Mouse (Mus musculus) forebrain, embryonic 14.5 days (tissue): Measurements from ENCODE around the gene Ssr1. TPM values are rescaled to one million over a fixed set of nuclear protein-coding genes. Genes with fewer than 3 reads are reported as not detected.

Experiments used
- ATAC-seq: fragments of 200-750 bp; cut with Nextera tagmentation; 2 replicates; pipeline ENCODE4 v1.8.0; 2017; ENCODE audit warnings: mild to moderate bottlenecking, moderate library complexity
- DNase-seq: peaks from one replicate; pipeline ENCODE4 v3.0.0-alpha.2; 2015; ENCODE audit warnings: low spot score
- H3K27ac ChIP-seq: fragments of 300-500 bp; sonication (generic); 2 replicates; pipeline ENCODE4 v1.5.1; 2014; ENCODE audit warnings: low read depth, mild to moderate bottlenecking, control low read depth, low read length, moderate library complexity
- H3K27me3 ChIP-seq: fragments of 300-500 bp; sonication (generic); replicated peaks from 2 replicates; pipeline ENCODE4 v1.6.1; 2014; ENCODE audit warnings: low read length, control low read depth, mixed read lengths; ENCODE audit not compliant: control insufficient read depth, insufficient read depth
- H3K36me3 ChIP-seq: fragments of 300-500 bp; sonication (generic); 2 replicates; pipeline ENCODE4 v1.6.1; 2014; ENCODE audit warnings: low read length, control low read depth; ENCODE audit not compliant: control insufficient read depth, insufficient read depth
- H3K4me1 ChIP-seq: fragments of 300-500 bp; sonication (generic); 2 replicates; pipeline ENCODE4 v1.6.1; 2014; ENCODE audit warnings: antibody characterized with exemption, low read length, control low read depth; ENCODE audit not compliant: control insufficient read depth, insufficient read depth
- H3K4me2 ChIP-seq: fragments of 300-500 bp; sonication (generic); 2 replicates; pipeline ENCODE4 v1.6.1; 2014; ENCODE audit warnings: mild to moderate bottlenecking, control low read depth, low read length
- H3K4me3 ChIP-seq: fragments of 300-500 bp; sonication (generic); 2 replicates; pipeline ENCODE4 v1.5.1; 2014; ENCODE audit warnings: low read depth, low read length, control low read depth
- H3K9ac ChIP-seq: fragments of 300-500 bp; sonication (generic); 2 replicates; pipeline ENCODE4 v1.6.1; 2014; ENCODE audit warnings: mild to moderate bottlenecking, low read length, control low read depth, moderate library complexity
- H3K9me3 ChIP-seq: fragments of 300-500 bp; sonication (generic); replicated peaks from 2 replicates; pipeline ENCODE4 v1.6.1; 2016; ENCODE audit warnings: low read length, control low read depth, mixed read lengths; ENCODE audit not compliant: control insufficient read depth
- whole genome bisulfite sequencing: fragments of 180-500 bp; shearing (Covaris S2); extraction: QIAGEN DNeasy Blood & Tissue Kit; methylation state at CpG from one replicate; pipeline ENCODE4 v1.1.7; 2014; 5-methylcytosine and 5-hydroxymethylcytosine counted together
- polyA plus RNA-seq: library from polyadenylated mRNA; unstranded; fragments of >200 nt; fragmentation: Nextera tagmentation; extraction: Ambion mirVana; gene quantifications from 2 replicates; pipeline ENCODE4 v1.2.1, GENCODE M21; 2014

Gene Ssr1
- polyA plus RNA-seq, 1 experiment from 2014 or later, result 64.9 TPM

DNA sequence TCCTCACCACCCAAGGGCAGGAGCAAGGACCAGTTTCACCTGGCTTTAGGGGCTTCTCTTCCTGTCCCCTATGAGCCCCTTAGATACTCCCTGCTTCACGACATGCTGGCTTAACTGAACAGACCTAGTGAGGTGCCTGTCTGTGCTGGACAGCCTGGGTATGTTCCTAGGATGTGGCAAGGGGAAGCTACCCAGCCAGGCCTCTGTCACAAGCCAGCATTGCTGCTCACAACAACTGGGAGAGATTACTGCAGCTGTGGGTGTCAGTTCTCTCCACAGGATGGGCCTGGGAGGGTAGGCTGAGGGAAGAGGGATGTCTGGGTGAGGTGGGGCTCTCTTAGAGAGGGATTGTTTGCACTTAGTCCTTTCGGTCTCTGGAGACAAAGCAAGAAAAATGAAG, 73.3 kb downstream of the Ssr1 start:
- Histone ChIP-seq H3K36me3 (no peaks in the 10 kb centered on the region), H3K4me1 (no peaks in the 10 kb centered on the region), H3K27me3 (no peaks in the 10 kb centered on the region), H3K4me3 (no peak overlapping the region), H3K27ac (no peak overlapping the region), H3K9me3 (no peaks in the 10 kb centered on the region), H3K4me2 (no peak overlapping the region), H3K9ac (no peak overlapping the region)
- WGBS, result 13% methylated on average over 2 of the region's 2 CpGs
- DNase-seq (no peak), ATAC-seq (no peak)

DNA sequence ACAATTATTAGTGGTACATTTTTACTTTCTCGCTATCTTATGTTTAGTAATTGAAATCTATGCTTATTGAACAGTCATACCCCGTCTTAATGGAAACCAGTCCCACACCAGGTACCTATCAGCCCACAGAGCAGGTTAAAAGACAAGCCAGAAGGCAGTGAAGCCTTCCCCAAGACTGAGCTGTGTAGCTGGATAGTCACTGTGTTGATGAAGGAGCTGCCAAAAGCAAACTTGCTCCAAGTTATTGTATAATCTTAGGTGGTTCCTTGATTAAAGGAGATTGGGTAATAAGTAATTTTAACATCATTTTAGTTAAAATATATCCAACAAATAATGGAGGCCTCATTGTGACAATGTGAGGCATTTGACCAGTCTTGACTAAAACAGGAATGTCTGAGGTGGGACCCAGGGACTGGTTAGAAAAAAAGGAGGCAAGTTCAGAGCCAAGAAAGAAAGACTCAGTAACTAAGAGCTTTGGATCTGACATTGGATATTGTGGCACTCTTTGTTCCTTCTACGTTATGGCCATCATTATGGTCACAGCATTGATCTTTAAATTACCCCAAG, 74.2 kb downstream of the Ssr1 start:
- Histone ChIP-seq H3K9ac (no peak overlapping the region), H3K4me2 (no peak overlapping the region), H3K4me1 (no peaks in the 10 kb centered on the region), H3K9me3 (no peaks in the 10 kb centered on the region), H3K27ac (no peak overlapping the region), H3K36me3 (no peaks in the 10 kb centered on the region), H3K27me3 (no peaks in the 10 kb centered on the region), H3K4me3 (no peak overlapping the region)
- DNase-seq, result no peak
- no peak for ATAC-seq
- WGBS, result 85% methylated on average over 3 of the region's 3 CpGs

GRCm38 (mm10) chr13:37918336-37919261, 75.4 kb downstream of the Ssr1 start:
- H3K9me3 ChIP-seq, result no peaks in the 10 kb centered on the region
- no peak for DNase-seq
- 85% methylated on average over 15 of the region's 15 CpGs for WGBS

More at GRCm38 (mm10) chr13:37918336-37919261, 75.4 kb downstream of the Ssr1 start:
- H3K4me3 ChIP-seq, result no peak overlapping the region
- H3K4me1 ChIP-seq, result no peaks in the 10 kb centered on the region
- ATAC-seq, result no peak
- H3K27ac ChIP-seq, result no peak overlapping the region
- H3K4me2 ChIP-seq, result no peak overlapping the region
- no peaks in the 10 kb centered on the region for H3K36me3 ChIP-seq
- no peak overlapping the region for H3K9ac ChIP-seq
- H3K27me3 ChIP-seq, result no peaks in the 10 kb centered on the region

Other genes with a start within 250 kb of the Ssr1 start
- 1.4 and 1.5 TPM in 2 replicates for gene Rreb1, start 215.8 kb downstream of the Ssr1 start, polyA plus RNA-seq
- gene Riok1, start 42.8 kb upstream of the Ssr1 start, polyA plus RNA-seq, result 40.4 and 42.2 TPM in 2 replicates
- 1.3 and 1.8 TPM in 2 replicates for gene Cage1, start 42.9 kb upstream of the Ssr1 start, polyA plus RNA-seq
- gene Dsp, start 157.1 kb upstream of the Ssr1 start, polyA plus RNA-seq, result 0.20 and 0.27 TPM in 2 replicates
- 24.5 and 29.4 TPM in 2 replicates for gene Snrnp48, start 210.7 kb upstream of the Ssr1 start, polyA plus RNA-seq